Mouse (Mus musculus) lung, embryonic 16.5 days (tissue): Measurements from ENCODE around the gene Cwh43. TPM values are rescaled to one million over a fixed set of nuclear protein-coding genes. Genes with fewer than 3 reads are reported as not detected.

ENCODE experiments used
- ATAC-seq: fragments of 200-750 bp; cut with Nextera tagmentation; 2 replicates; pipeline ENCODE4 v1.8.0; 2017; ENCODE audit warnings: low read depth, mild to moderate bottlenecking, moderate library complexity
- H3K27ac ChIP-seq: fragments of 300-500 bp; sonication (generic); 2 replicates; pipeline ENCODE4 v1.5.1; 2014; ENCODE audit warnings: mild to moderate bottlenecking, control low read depth, low read length
- H3K27me3 ChIP-seq: fragments of 300-500 bp; sonication (generic); 2 replicates; pipeline ENCODE4 v1.6.1; 2014; ENCODE audit warnings: low read depth, low read length, mixed read lengths; ENCODE audit not compliant: control insufficient read depth, insufficient read depth
- H3K36me3 ChIP-seq: fragments of 300-500 bp; sonication (generic); 2 replicates; pipeline ENCODE4 v1.6.1; 2014; ENCODE audit warnings: low read length; ENCODE audit not compliant: control insufficient read depth, insufficient read depth
- H3K4me1 ChIP-seq: fragments of 300-500 bp; sonication (generic); replicated peaks from 2 replicates; pipeline ENCODE4 v1.6.1; 2014; ENCODE audit warnings: low read length, mixed read lengths; ENCODE audit not compliant: control insufficient read depth, insufficient read depth
- H3K4me2 ChIP-seq: fragments of 300-500 bp; sonication (generic); 2 replicates; pipeline ENCODE4 v1.6.1; 2014; ENCODE audit warnings: low read depth, low read length, control low read depth
- H3K4me3 ChIP-seq: fragments of 300-500 bp; sonication (generic); 2 replicates; pipeline ENCODE4 v1.5.1; 2014; ENCODE audit warnings: mild to moderate bottlenecking, low read length, control low read depth
- H3K9ac ChIP-seq: fragments of 300-500 bp; sonication (generic); 2 replicates; pipeline ENCODE4 v1.6.1; 2014; ENCODE audit warnings: low read length, control low read depth
- H3K9me3 ChIP-seq: fragments of 300-500 bp; sonication (generic); 2 replicates; pipeline ENCODE4 v1.6.1; 2016; ENCODE audit warnings: low read length; ENCODE audit not compliant: control insufficient read depth
- WGBS: fragments of 180-500 bp; shearing (Covaris S2); extraction: QIAGEN DNeasy Blood & Tissue Kit; methylation state at CpG from one replicate; pipeline ENCODE4 v1.1.7; 2014; 5-methylcytosine and 5-hydroxymethylcytosine counted together
- polyA plus RNA-seq: library from polyadenylated mRNA; unstranded; fragments of >200 nt; fragmentation: Nextera tagmentation; extraction: Ambion mirVana; gene quantifications from 2 replicates; pipeline ENCODE4 v1.2.1, GENCODE M21; 2015

Gene Cwh43
- polyA plus RNA-seq, 1 experiment from 2014 or later = 0.06 TPM

GRCm38 (mm10) chr5:73368845-73369447, 36.9 kb upstream of the Cwh43 start:
- H3K9ac ChIP-seq = no peak overlapping the region
- no peak for ATAC-seq
- 73% methylated on average over 10 of the region's 10 CpGs for whole genome bisulfite sequencing

GRCm38 (mm10) chr5:73369731-73370130, 36.1 kb upstream of the Cwh43 start:
- 67% methylated on average over 3 of the region's 3 CpGs for WGBS
- no peak overlapping the region for H3K4me3 ChIP-seq
- no peak overlapping the region for H3K4me2 ChIP-seq
- H3K9ac ChIP-seq = no peak overlapping the region
- no peak for ATAC-seq
- H3K27ac ChIP-seq = no peak overlapping the region
- peaks cover 2% of the 10 kb centered on the region; the same call in 1 of the 2 replicates for H3K4me1 ChIP-seq
- H3K9me3 ChIP-seq = no peaks in the 10 kb centered on the region
- H3K36me3 ChIP-seq = no peaks in the 10 kb centered on the region
- no peaks in the 10 kb centered on the region for H3K27me3 ChIP-seq

More at GRCm38 (mm10) chr5:73368845-73369447, 36.9 kb upstream of the Cwh43 start:
- no peaks in the 10 kb centered on the region for H3K27me3 ChIP-seq
- H3K4me1 ChIP-seq = peaks cover 2% of the 10 kb centered on the region; the same call in 1 of the 2 replicates
- H3K4me2 ChIP-seq = no peak overlapping the region
- no peak overlapping the region for H3K4me3 ChIP-seq
- no peaks in the 10 kb centered on the region for H3K36me3 ChIP-seq
- H3K9me3 ChIP-seq = no peaks in the 10 kb centered on the region
- H3K27ac ChIP-seq = no peak overlapping the region

DNA sequence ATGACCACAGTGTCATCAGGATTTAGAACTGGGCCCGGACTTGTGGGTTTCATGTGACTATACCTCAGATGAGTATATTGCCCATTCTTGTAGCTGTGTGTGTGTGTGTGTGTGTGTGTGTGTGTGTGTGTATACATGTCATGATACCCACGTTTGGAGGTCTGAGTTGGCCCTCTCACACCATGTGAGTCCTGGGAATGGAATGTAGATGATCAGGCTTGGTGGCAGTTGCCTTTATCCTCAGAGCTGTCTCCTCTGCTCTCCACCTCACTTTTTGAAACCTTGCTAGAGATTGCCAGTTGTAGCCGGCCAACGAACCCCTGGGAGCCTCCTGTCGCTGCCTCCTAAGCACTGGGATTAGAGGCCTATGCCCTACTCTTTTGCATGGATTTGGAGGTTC, 33.3 kb upstream of the Cwh43 start:
- Histone ChIP-seq H3K4me2 (no peak overlapping the region), H3K27me3 (no peaks in the 10 kb centered on the region), H3K9ac (no peak overlapping the region), H3K4me1 (no peaks in the 10 kb centered on the region; the same call in 1 of the 2 replicates), H3K36me3 (no peaks in the 10 kb centered on the region), H3K27ac (no peak overlapping the region), H3K4me3 (no peak overlapping the region), H3K9me3 (no peaks in the 10 kb centered on the region)
- 74% methylated on average over 5 of the region's 5 CpGs for WGBS
- no peak for ATAC-seq

DNA sequence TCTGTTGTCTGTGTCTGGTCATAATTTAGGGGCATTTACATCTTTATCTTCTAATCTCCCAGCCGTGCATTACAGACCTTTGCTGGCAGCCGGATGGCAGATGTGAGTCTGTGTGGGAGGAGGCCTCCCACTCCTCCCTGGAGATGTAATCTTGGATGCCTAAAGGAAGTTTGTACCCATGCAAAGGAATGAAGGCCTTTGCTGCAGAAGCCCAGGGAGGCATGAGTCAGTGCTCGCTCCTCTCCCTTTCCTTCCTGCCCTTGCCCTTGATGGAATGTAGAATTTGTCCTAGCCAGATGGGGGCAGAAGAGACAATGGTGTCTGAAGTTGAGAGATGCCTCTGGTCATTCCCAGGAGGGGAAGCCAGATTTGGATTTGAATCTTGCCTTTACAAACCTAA, 32.7 kb upstream of the Cwh43 start:
- no peak for ATAC-seq
- Histone ChIP-seq H3K4me3 (no peak overlapping the region), H3K36me3 (no peaks in the 10 kb centered on the region), H3K9me3 (no peaks in the 10 kb centered on the region), H3K27me3 (no peaks in the 10 kb centered on the region), H3K4me1 (no peaks in the 10 kb centered on the region; the same call in 1 of the 2 replicates), H3K9ac (no peak overlapping the region), H3K4me2 (no peak overlapping the region), H3K27ac (no peak overlapping the region)
- 35% methylated on average over 3 of the region's 3 CpGs for WGBS

- WGBS = 66% methylated on average over 9 of the region's 9 CpGs
- H3K9ac ChIP-seq = no peak overlapping the region
- no peak for ATAC-seq
- no peaks in the 10 kb centered on the region for H3K4me1 ChIP-seq
- H3K36me3 ChIP-seq = no peaks in the 10 kb centered on the region
- no peaks in the 10 kb centered on the region for H3K27me3 ChIP-seq
- H3K27ac ChIP-seq = no peak overlapping the region
- H3K4me3 ChIP-seq = no peak overlapping the region
- no peak overlapping the region for H3K4me2 ChIP-seq
- no peaks in the 10 kb centered on the region for H3K9me3 ChIP-seq
Measured at GRCm38 (mm10) chr5:73376041-73376440, 29.8 kb upstream of the Cwh43 start.

DNA sequence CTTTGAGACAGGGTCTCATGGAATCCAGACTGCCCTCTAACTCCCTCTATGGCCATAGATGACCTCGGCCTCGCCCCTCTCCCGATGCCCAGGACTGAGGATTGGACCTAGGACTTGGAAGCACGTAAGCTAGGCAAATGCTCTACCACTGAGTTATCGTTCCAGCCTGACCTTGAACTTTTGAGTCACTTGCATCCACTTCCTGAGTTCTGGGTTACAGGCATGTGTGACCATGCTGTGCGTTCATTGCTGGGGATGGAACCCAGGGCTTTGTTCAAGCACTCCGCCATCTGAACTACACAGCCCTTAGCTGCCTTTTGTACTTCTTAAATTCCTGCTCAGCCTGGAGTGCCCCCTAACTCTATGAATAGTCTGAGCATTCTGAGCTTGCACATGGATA, 29.4 kb upstream of the Cwh43 start:
- H3K4me3 ChIP-seq = no peak overlapping the region
- no peak overlapping the region for H3K4me2 ChIP-seq
- H3K36me3 ChIP-seq = no peaks in the 10 kb centered on the region
- 81% methylated on average over 7 of the region's 7 CpGs for WGBS
- H3K9ac ChIP-seq = no peak overlapping the region
- no peak overlapping the region for H3K27ac ChIP-seq
- no peaks in the 10 kb centered on the region for H3K9me3 ChIP-seq
- no peak for ATAC-seq
- H3K27me3 ChIP-seq = no peaks in the 10 kb centered on the region
- H3K4me1 ChIP-seq = no peaks in the 10 kb centered on the region

DNA sequence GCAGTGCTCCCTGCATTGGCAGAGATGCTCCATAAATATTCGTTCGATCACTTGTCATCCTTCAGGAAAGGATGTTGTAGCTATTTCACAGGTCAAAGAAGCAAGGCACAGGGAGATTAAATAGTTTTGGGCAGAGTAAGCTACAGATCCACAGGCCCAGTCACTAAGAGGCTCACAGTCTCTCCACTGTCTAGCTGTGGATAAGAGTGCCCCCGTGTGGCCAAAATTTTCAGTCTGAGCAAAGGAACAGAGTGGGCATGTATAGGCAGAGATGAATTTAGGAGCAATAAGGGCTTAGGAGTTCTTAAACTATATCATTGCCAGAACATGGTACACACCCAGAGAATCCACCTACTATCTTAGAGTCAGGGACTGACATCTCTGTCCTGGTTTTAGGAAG, 26.0 kb upstream of the Cwh43 start:
- no peaks in the 10 kb centered on the region for H3K9me3 ChIP-seq
- no peaks in the 10 kb centered on the region for H3K4me1 ChIP-seq
- no peaks in the 10 kb centered on the region for H3K36me3 ChIP-seq
- no peaks in the 10 kb centered on the region for H3K27me3 ChIP-seq
- H3K9ac ChIP-seq = no peak overlapping the region
- H3K4me3 ChIP-seq = no peak overlapping the region
- ATAC-seq = peak; percentile 83
- no peak overlapping the region for H3K27ac ChIP-seq
- H3K4me2 ChIP-seq = no peak overlapping the region
- WGBS = 23% methylated on average over 3 of the region's 3 CpGs

DNA sequence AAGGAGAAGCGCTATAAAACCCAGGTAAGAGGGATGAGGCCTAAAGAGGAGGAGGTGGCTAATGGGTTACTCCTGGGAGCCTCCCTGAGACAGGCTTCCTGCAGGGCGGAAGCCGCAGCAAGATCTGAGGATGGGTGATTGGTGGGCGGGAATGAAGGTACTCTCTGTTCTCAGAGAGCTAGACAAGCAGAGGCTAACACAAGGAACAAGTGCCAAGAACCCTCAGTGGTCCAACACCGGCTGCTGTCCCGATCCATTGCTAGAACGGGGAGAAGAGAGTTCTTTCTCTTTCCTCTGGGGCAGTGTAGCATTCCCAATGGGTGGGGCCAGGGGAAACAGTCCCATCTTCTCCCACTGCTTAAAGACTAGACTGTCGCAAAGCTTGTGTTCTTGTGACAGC, 25.0 kb upstream of the Cwh43 start:
- Histone ChIP-seq H3K9me3 (no peaks in the 10 kb centered on the region), H3K4me1 (no peaks in the 10 kb centered on the region), H3K27me3 (no peaks in the 10 kb centered on the region), H3K4me2 (no peak overlapping the region), H3K4me3 (no peak overlapping the region), H3K36me3 (no peaks in the 10 kb centered on the region), H3K27ac (no peak overlapping the region), H3K9ac (no peak overlapping the region)
- no peak for ATAC-seq
- 48% methylated on average over 8 of the region's 8 CpGs for WGBS

- no peaks in the 10 kb centered on the region for H3K9me3 ChIP-seq
- no peak overlapping the region for H3K4me2 ChIP-seq
- ATAC-seq = no peak
- no peaks in the 10 kb centered on the region for H3K4me1 ChIP-seq
- no peaks in the 10 kb centered on the region for H3K27me3 ChIP-seq
- no peak overlapping the region for H3K4me3 ChIP-seq
- no peaks in the 10 kb centered on the region for H3K36me3 ChIP-seq
- 73% methylated on average over 6 of the region's 7 CpGs for WGBS
- no peak overlapping the region for H3K9ac ChIP-seq
- no peak overlapping the region for H3K27ac ChIP-seq
Measured at GRCm38 (mm10) chr5:73381510-73381909, 24.4 kb upstream of the Cwh43 start.
